Mouse (Mus musculus): ENCODE measurements around the gene Pomc. TPM values are rescaled to one million over a fixed set of nuclear protein-coding genes. Genes with fewer than 3 reads are reported as not detected.

Gene Pomc
- total RNA-seq, 2 experiments from 2014 or later = not detected

Other genes starting within 250 kb of the Pomc start
- gene Dnmt3a, start 148.9 kb upstream of the Pomc start, total RNA-seq (2021) = 10 to 100 TPM; 80.5 to 83.4 TPM
- gene Efr3b, start 84.0 kb downstream of the Pomc start, total RNA-seq (2021) = 1 to 10 TPM; 3.3 to 3.8 TPM
- 10 to 100 TPM; 30.0 TPM for gene Dnajc27, start 127.6 kb downstream of the Pomc start, total RNA-seq (2021)
- 1 to 10 TPM; 1.4 to 2.1 TPM for gene Adcy3, start 178.2 kb downstream of the Pomc start, total RNA-seq (2021)